Mouse (Mus musculus) frontal cortex, adult 2 months (tissue): ENCODE results near the gene Aplp2. TPM values are rescaled to one million over a fixed set of nuclear protein-coding genes. Genes with fewer than 3 reads are reported as not detected.
"Not testable (repeated sequence)": the region's sequence is repeated elsewhere in the genome, so short reads cannot be mapped to it uniquely, and the experiment has no call there.

ENCODE experiments used
- DNase-seq, 2 experiments: peaks; one replicate each; pipeline ENCODE4 v3.0.0; 2022; ENCODE audit warnings: low spot score in 1 of 2; ENCODE audit errors: extremely low spot score in 1 of 2
- polyA plus RNA-seq: library from polyadenylated mRNA; depleted of rRNA; stranded (reverse); fragments of >200 nt; gene quantifications from 2 replicates; pipeline ENCODE4 v1.2.3, GENCODE M21; 2012

The Aplp2 gene
- polyA plus RNA-seq, 1 experiment, result 803 TPM

DNA sequence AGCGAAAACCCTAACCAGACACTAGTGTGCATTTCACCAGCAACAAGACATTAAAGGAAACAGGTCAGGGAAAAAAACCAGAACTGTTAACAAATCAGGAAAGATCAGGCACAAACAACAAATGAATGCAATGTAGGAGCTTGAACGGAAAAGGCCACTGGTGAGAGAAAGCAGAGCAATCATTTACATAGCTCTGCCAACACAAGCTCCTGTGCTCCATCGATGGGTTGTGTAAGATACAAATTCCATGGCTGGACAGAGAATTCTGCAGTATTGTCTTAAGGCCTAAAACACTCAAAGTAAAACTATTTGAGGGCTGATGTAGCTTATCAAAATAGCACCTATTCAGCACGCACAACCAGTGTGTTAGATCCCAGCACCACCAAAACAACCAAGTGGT, 28.6 kb downstream of the Aplp2 start:
- no peak for DNase-seq

DNA sequence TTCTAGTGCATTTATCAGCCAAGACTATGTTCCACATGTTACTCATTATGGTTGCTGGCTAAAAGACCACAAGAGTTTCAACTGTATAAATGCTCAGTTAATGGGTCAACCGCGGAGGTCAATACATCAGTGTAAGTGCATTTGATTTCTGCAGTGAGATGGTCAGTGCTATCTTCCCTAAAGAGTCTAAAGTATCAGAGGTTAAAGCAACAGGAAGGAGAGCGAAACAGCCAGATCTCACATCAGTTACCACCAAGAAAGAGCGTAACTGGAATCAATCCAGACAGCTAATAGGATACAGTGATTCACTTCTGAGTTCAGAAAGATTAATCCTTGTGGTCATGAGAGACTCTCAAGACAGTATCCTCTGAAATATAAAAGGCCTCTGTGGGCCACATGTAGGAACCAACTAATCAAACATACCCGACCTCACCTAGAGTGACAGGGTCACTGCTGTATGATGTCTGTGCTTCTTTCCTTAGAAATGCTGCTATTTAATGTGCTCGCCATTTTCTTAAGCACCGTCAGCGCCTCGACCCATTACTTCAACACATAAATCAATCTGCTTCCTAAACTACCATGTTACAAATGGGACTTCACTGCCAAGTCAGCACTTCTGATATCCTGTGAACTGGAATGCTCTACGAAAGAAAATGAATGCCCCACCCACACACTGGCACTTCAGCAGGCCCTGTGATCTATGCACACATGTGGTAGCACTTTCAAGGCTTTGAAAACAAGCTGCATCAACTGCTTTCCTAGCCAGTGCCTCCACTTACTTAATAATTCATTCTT, 30.1 kb downstream of the Aplp2 start:
- DNase-seq, result no peak

GRCm38 (mm10) chr9:31177692-31178091, 33.9 kb downstream of the Aplp2 start:
- peak in 1 of 2 experiments; percentile 25 for DNase-seq

GRCm38 (mm10) chr9:31176379-31177130, 35.1 kb downstream of the Aplp2 start:
- DNase-seq, result peak; percentile 81 to 89

DNA sequence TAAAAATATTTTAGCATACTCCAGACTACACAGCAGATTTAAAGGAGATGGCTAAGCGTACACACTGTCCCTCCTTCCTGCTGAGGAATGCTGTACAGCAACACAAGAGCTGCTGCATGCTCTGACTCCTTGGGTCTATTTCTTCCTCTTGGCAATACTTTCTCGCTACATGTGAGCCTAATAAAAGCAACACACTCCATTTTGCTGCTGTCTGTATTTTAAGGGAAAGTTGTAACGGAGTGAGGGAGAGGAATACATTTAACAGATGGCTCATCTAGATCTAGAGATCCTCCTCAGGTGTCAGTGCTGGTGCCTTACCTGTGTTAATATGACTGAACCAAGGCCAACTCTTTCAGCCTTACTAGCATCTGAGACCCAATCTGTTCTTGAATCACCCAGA, 35.6 kb downstream of the Aplp2 start:
- peak; percentile 17 to 39 for DNase-seq

DNA sequence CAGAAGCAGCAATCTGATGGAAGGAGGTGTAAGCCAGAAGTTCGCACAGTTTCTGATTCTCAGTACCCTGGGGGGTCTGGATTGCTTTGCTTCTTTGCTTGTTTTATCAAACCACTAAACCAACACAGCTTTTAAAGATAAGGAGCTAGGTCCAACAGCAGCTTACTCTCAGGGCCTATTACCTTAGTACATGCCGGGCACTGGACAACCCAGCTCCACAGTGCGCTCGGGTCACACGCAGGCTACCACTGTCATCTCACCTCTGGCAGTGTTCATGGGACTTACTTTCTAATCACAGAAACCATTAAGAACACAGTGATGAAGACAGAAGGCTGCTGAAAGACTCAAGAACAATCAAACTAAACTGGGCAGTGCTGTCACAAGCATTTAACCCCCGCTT, 36.3 kb downstream of the Aplp2 start:
- no peak for DNase-seq

- DNase-seq, result no peak
Observed at GRCm38 (mm10) chr9:31168356-31169093, 43.1 kb downstream of the Aplp2 start.

GRCm38 (mm10) chr9:31167305-31167704, 44.3 kb downstream of the Aplp2 start:
- DNase-seq, result no peak

- not testable (repeated sequence) for DNase-seq
Observed at GRCm38 (mm10) chr9:31165505-31165904, 46.1 kb downstream of the Aplp2 start.

GRCm38 (mm10) chr9:31163327-31163726, 48.3 kb downstream of the Aplp2 start:
- DNase-seq, result no peak

- no peak for DNase-seq
Observed at GRCm38 (mm10) chr9:31162911-31163310, 48.7 kb downstream of the Aplp2 start.

- DNase-seq, result no peak
Observed at GRCm38 (mm10) chr9:31159910-31160309, 51.7 kb downstream of the Aplp2 start.

- DNase-seq, result no peak
Observed at GRCm38 (mm10) chr9:31156594-31156993, 55.0 kb downstream of the Aplp2 start.

- peak in 1 of 2 experiments; percentile 69 for DNase-seq
Observed at GRCm38 (mm10) chr9:31151050-31151449, 60.6 kb downstream of the Aplp2 start.

DNA sequence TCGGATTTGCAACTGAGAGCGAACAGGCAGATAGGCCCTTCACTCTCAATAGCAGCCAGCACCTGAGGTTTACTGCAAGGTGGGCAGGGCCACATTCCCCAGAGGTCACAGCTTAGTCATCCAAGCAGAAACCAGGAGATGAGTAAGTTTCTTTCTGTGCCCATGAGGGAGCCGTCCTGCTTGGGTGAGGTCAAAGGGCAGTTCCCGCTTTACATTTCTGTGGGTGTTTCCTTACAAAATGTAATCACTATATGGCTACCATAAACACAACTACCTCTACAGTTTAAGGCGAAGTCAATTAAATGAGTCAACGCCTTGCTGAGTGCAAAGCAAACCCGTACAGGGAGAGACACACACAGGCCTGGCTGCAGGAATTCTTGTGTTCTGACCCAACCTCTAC, 63.5 kb downstream of the Aplp2 start:
- DNase-seq, result no peak

GRCm38 (mm10) chr9:31145272-31145925, 66.2 kb downstream of the Aplp2 start:
- DNase-seq, result no peak

GRCm38 (mm10) chr9:31142924-31143323, 68.7 kb downstream of the Aplp2 start:
- DNase-seq, result no peak

- DNase-seq, result no peak
Observed at GRCm38 (mm10) chr9:31133131-31133530, 78.5 kb downstream of the Aplp2 start.

GRCm38 (mm10) chr9:31131205-31131968, 80.2 kb downstream of the Aplp2 start, which contains the start of gene St14:
Gene St14, minus strand, starts transcription at chr9:31131853.
- no peak for DNase-seq
